Mouse (Mus musculus) 3134 (cell line): Measurements from ENCODE around the gene Vsx1.

ENCODE experiments used
- DNase-seq: peaks from one replicate; pipeline ENCODE4 v3.0.0-alpha.2; 2011; ENCODE audit warnings: low spot score; ENCODE audit not compliant: insufficient read length; ENCODE audit errors: extremely low read depth

Vsx1 gene

DNA sequence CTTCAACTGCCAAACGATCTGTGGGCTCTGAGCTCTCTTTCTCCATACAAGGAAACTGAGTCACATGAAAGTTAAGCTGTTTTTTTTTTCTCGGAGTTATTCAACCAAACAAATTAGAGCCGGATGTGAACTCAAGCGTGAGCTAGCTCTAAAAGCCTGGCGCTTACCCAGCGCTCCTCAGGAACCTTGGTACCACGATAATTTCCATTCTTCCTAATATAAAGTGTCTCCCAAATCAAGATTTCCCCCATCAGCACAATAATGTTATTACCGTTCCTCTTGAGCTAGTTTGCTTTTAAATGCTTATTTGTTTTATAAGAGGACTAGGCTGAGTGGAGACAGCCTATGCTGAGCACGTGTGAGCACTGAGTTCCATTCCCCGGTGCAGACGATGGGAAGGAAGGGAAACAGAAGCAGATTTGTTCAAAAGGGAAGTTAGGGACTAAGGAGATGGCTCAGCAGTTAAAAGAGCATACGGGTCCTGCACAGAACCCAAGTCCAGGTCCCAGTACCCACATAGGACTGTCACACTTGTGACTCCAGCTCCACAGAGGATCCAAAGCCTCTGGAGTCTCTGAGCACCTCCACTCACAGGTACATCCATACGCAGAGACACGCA, 41.4 kb downstream of the Vsx1 start:
- DNase-seq: no peak

DNA sequence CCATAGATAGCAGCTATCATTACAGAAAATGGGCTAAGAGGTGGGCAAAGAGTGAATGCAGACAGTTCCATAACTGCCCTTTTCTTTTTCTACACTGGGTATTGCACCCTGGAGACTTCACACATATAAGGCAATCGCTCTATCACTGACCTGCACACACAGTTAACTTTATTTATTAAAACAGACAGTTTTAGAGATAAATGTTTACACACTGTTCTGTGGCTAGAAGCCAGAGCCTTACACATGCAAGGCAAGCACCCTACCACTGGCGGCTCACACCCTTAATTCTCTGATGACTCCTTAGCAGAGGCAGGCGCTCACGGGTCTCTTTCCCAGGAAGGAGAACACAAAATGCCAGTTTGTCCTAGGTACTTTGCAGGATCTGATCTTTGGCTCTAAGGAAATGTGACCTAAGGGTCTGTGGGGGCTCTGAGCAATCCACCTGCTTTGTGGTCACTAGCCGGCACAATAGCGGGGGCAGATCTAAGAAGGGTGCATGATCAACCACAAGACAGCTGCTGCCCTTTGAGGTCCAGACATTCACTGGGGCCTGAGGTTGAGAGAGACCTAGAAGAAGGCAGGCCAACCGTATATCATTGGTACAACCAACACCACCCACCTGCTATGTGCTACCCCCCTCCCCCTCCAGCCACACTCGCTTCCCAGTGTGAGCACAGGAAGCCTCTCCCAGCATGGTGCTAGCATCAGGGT, 42.6 kb downstream of the Vsx1 start:
- no peak for DNase-seq

GRCm38 (mm10) chr2:150645225-150645624, 43.9 kb downstream of the Vsx1 start:
- no peak for DNase-seq

DNA sequence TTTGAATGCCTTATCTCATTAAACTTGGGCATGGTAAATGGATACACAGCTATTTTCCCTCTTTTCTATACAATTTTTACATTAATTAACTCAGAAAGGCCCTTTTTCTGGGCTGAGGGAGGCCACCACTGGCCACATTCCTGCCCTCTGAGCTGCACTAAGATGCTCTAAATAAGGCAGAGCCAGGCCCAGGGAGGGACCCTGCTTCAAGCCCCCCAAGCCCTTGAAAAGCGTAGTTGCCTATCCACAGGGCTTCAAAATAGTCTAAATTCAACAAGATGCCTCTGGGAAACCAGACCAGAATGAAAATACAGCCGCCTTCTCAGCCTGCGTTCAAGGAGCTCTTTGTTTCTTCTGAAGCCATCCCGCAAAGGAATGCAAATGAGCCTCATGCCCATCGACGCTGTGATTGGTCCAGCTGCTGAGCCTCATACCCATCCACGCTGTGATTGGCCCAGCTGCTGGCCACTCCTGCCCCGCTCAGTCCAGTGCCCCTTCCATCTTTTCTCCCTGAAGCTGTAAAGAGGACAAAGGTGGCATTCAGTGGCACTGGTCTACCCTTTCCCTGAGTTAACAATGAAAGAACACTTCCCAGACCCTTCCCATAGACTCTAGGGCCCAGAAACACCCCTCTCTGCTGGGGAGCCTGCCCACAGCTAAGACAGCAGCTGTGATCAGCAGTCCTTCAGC, 45.3 kb downstream of the Vsx1 start:
- no peak for DNase-seq

DNA sequence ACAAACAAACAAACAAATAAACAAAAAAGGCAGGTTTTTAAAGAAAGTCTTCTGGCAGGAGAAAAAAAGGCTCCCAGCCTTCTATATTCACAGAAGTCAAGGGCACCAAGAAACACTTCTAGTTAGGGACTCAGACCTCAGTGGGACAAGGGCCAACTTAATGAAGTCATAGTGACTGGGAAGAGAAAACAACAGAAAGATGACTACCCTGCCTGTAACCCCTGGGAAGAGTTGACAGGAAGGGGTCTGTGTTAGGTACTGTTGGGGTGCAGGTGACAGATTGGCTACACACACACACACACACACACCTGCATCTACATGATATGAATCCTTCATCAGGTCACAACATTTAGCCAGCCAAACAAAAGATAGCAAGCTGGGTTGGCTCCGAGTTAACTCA, 46.0 kb downstream of the Vsx1 start:
- DNase-seq: no peak

- DNase-seq: no peak
These were observed 50.8 kb downstream of the Vsx1 start for GRCm38 (mm10) chr2:150638370-150638733.

DNA sequence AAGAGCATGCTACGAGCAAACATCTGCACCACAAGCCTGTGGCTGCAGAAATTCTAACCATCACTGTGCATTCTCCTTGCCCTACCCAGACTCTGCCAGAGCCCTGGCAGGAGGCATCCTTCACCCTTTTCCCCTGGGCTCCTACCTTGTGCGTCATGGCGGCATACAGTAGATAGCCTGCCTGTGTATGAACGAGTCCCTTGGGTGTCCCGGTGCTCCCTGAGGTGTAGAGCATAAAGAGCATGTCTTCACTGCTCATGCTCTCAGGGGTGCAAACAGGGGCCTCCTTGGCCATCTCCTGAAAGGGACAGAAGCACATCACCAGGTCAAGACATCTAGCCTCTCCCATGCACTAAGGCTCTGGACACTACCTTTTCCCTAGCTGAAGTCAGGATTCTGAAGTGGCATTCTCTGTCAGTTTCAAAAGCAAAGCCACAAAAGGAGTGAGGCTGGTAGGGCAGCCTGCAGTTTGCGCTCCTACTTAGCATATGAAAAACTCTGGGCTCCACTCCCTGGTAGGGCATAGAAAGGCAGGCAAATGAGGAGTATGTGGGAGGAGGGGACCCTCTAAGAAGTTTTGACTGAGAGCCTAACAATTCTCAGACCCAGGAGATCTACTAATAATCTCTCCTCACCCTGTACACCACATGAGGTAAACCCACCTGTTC, 51.3 kb downstream of the Vsx1 start:
- DNase-seq: no peak

- DNase-seq: no peak
These were observed 53.2 kb downstream of the Vsx1 start for GRCm38 (mm10) chr2:150635877-150636446.
